Mouse (Mus musculus): Measurements from ENCODE around the gene Mab21l3. TPM values are rescaled to one million over a fixed set of nuclear protein-coding genes. Genes with fewer than 3 reads are reported as not detected.

The Mab21l3 gene
- total RNA-seq, 4 experiments from 2014 or later = not detected

Other genes starting within 250 kb of the Mab21l3 start
- 10 to 100 TPM; 75.7 to 99.5 (median 84.9) TPM for gene Atp1a1, start 244.3 kb downstream of the Mab21l3 start, total RNA-seq (2022)
- gene Slc22a15, start 75.5 kb upstream of the Mab21l3 start, total RNA-seq (2022) = under 1 TPM; 0.39 to 0.85 (median 0.66) TPM
- not detected for gene Nhlh2, start 161.1 kb upstream of the Mab21l3 start, total RNA-seq (2022)
- gene Casq2, start 237.5 kb upstream of the Mab21l3 start, total RNA-seq (2022) = 10 to 100 TPM; 27.2 to 31.0 (median 28.5) TPM

Measured in gastrocnemius, adult 8-10 months (tissue).